Mouse (Mus musculus) right cerebral cortex, adult 18-20 months (tissue): ENCODE measurements around the gene Mxi1.
"Not testable (repeated sequence)": the region's sequence is repeated elsewhere in the genome, so short reads cannot be mapped to it uniquely, and the experiment has no call there.

Experiments
- DNase-seq: peaks from one replicate; pipeline ENCODE4 v3.0.0; 2022; ENCODE audit warnings: mixed read lengths

Mxi1 gene

DNA sequence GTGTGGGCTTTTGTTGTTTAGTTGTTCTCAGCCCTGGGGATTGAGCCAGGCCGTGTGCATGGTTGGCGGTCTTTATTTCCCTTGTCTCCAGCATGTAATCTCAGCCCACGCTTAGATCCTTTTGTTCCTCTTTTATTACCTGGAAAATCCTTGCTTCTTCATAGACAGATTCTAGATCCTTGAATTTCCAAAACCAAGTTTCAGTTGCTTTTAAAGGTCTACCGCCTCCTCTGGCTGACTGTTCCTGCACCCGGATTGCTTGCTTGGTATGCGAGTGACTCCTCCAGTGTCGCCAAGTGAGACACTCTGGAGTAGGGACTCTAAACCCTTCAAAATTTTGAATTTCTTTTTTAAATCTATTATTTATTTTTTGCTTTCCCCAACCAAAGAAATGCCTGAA is 56.6 kb downstream of the Mxi1 start:
- no peak for DNase-seq

GRCm38 (mm10) chr19:53369469-53370043 is 59.2 kb downstream of the Mxi1 start:
- peak; percentile 83 for DNase-seq

DNA sequence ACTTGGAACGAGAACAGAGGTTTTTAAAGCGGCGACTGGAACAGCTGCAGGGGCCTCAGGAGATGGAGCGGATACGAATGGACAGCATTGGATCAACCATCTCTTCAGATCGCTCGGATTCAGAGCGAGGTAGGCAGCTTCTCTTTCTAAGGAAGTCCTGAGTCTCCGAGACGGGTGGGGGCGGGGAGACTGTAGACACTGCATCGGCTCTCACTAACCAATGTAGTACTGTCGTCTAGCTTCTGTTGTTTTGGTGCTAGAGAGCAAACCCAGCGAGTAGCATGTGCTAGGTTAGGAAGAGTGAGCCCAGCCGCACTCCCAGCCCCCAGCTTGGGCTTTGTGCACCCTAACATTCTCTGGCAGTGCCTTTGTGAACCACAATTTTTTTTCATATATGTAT is 59.9 kb downstream of the Mxi1 start:
- no peak for DNase-seq

DNA sequence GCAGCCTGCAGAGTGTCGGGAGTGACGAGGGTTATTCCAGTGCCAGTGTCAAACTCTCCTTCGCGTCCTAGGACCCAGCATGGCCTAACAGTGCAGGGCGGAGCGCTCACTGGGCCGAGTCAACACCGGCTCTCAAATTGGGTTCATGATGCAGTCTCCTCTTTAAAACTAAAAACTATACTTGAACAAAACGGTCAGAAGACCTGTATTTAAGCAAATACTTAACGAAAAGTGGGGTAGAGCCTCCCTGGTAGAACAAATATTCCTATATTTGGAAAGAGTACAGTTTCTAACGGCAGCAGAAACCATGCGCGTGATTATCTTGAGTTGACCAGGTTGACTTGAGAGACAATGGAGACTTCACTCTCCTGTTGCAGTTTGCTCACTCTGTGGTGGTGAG is 61.3 kb downstream of the Mxi1 start, which contains the start of gene Gm10197:
TSS of gene Gm10197 (minus strand) at position 101 of the 400 bp plus-strand sequence.
- no peak for DNase-seq

GRCm38 (mm10) chr19:53373570-53373969 is 63.3 kb downstream of the Mxi1 start:
- no peak for DNase-seq

DNA sequence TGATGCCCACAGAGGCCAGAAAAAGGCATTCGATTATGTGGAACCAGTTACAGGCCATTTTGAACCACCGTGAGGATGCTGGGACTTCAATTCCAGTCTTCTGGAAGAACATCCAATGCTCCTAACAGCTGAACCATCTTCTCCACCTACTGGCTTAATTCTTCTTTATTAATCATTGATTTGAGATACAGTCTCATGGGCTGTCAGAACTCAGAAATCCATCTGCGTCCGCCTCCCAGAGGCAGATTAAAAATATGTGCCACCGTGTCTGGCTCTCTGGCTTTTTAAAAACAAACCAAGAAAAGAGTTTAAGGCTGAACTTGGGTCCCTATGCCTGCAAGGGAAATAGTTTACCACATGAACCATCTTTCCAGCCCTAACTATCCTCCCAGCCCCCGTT is 65.0 kb downstream of the Mxi1 start:
- DNase-seq = no peak

DNA sequence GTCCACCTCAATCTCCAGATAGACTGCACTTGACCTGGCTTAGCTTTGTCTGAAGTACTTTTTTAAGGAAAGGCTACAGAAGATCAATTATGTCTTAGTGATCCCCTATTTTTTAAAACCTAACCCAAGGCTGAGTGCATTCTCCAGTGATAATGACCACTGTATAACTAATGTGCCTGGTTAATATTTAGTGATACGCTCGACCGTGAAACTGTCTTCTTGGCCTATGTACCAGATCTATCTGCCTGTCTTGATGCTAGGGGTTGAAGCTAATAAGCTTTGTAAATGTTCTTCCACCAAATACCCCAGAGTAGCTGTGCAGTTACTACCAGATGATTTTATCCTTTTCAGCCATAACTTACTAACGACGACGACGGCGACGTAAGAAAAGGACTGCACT is 65.5 kb downstream of the Mxi1 start:
- DNase-seq = no peak

GRCm38 (mm10) chr19:53377652-53378051 is 67.3 kb downstream of the Mxi1 start:
- no peak for DNase-seq

GRCm38 (mm10) chr19:53378421-53378820 is 68.1 kb downstream of the Mxi1 start:
- DNase-seq = no peak

DNA sequence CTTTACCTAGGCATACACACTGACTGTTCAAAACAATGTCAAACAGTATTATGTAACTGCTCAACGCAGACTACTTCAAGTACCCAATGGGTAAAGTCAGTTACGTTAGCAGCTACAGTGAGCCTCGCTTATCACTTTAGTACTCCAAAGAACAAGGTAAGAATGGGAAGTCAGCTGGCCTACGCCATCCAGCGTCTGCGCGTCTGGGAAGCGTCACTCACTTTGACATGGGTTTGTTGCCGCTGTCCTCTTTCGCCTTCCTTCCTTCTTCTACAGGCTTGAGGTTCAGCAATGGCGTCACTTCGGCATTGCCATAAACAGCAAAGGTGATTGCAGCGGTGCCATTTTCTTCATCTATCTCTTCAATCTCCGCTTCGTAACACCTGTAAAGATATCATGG is 73.0 kb downstream of the Mxi1 start:
- DNase-seq = no peak

DNA sequence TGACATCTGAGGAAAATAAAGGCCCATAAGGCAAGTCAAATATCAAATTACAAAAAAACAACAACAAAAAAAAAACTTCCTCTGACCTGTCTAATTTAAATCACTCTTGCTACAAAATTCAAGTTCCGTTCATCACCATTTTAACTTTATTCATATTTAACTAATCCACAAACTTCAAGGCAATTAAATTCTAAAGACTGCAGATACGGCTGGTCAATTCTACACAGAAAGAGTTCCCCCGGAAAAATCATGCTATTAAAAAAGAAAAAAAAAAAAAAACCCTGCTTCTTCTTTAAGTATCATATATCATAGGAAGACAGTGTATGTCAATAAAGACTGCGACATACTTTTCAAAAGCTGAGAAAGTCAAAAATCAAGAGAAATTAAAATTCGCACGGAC is 79.1 kb downstream of the Mxi1 start:
- DNase-seq = no peak

- no peak for DNase-seq
Observed at GRCm38 (mm10) chr19:53389851-53390431, 79.6 kb downstream of the Mxi1 start.

- peak; percentile 100 for DNase-seq
Observed at GRCm38 (mm10) chr19:53390495-53391007, 80.2 kb downstream of the Mxi1 start, which contains the start of gene Smndc1. TSS of gene Smndc1 (minus strand) at chr19:53390578.

- no peak for DNase-seq
Observed at GRCm38 (mm10) chr19:53391386-53391785, 81.1 kb downstream of the Mxi1 start.

DNA sequence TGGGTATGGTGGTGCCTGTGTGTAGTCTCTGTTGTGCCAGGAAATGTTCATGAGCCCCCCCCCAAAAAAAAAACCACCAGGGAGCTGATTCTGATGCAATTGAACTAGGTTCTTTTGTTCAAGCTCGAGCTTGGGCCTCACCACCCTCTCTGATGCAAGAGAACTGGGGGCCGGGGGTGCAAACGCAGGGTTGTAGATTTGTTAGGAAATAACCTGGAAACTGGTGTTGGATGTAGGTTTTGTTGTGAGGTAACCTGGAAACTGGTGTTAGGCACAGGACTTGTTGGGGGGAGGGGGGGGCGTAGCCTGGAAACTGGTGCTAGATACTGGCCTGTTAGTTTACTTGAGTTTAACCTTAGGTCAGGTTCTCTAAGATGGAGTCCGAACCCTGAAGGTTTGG is 81.5 kb downstream of the Mxi1 start:
- no peak for DNase-seq

GRCm38 (mm10) chr19:53392781-53393343 is 82.5 kb downstream of the Mxi1 start:
- DNase-seq = no peak

- no peak for DNase-seq
Observed at GRCm38 (mm10) chr19:53393646-53394045, 83.3 kb downstream of the Mxi1 start.

DNA sequence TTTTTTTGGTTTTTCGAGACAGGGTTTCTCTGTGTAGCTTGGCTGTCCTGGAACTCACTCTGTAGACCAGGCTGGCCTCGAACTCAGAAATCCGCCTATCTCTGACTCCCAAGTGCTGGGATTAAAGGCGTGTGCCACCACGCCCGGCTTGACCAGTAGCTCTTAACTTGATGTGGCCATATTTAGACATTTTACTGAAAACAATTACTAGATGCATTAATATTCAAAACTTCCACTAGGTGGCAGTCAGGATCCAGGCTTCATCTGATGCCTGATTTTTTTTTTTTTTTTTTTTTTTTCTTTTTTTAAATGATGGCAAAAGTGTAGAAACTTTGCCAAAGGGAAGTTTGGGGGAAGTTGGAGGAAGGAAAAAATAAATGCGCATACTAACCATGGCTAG is 84.2 kb downstream of the Mxi1 start:
- no peak for DNase-seq

DNA sequence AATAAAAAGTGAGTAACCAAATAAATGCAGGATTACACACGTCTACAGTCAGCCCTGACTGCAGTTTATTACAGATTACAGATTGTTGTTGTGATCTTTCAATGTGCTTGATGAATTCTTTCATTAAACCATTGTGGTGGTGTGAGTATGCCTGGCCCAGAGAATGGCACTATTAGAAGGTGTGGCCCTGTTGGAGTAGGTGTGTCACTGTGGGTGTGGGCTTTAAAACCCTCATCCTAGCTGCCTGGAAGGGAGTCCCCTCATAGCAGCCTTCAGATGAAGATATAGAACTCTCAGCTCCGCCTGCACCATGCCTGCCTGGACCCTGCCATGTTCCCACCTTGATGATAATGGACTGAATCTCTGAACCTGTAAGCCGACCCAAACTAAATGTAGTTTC is 84.6 kb downstream of the Mxi1 start:
- DNase-seq = not testable (repeated sequence)

DNA sequence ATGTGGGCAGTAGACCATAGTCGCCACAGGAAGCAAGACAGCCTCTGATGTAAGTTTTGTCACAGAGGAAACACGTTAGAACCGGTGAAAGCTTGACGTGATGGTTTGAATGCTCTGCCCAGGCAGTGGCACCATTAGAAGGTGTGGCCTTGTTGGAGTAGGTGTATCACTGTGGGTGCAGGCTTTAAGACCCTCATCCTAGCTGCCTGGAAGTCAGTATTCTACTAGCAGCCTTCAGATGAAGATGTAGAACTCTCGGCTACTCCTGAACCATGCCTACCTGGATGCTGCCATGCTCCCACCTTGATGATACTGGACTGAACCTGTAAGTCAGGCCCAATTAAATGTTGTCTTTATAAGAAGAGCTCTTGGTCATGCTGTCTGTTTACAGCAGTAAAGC is 85.5 kb downstream of the Mxi1 start:
- not testable (repeated sequence) for DNase-seq

- no peak for DNase-seq
Observed at GRCm38 (mm10) chr19:53397451-53398233, 87.3 kb downstream of the Mxi1 start.

DNA sequence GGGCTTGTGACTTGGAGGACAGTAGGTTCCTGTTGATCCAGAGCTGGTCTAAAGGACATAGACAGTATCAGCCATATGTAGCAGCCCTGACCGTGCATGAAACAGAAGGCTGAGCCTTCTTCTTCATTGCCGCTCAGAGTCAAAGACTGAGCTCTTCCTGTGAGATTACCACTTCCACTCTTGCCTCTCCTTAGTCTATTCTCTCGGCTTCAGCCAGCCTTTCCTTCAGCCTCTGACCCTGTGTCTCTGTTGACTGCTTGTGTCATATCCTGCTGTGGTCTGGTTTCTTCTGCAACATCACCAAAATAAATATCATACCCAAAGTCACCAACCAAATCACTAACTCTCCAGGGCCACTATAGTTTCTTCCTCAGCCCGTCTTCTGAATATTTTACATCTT is 88.9 kb downstream of the Mxi1 start:
- DNase-seq = no peak

DNA sequence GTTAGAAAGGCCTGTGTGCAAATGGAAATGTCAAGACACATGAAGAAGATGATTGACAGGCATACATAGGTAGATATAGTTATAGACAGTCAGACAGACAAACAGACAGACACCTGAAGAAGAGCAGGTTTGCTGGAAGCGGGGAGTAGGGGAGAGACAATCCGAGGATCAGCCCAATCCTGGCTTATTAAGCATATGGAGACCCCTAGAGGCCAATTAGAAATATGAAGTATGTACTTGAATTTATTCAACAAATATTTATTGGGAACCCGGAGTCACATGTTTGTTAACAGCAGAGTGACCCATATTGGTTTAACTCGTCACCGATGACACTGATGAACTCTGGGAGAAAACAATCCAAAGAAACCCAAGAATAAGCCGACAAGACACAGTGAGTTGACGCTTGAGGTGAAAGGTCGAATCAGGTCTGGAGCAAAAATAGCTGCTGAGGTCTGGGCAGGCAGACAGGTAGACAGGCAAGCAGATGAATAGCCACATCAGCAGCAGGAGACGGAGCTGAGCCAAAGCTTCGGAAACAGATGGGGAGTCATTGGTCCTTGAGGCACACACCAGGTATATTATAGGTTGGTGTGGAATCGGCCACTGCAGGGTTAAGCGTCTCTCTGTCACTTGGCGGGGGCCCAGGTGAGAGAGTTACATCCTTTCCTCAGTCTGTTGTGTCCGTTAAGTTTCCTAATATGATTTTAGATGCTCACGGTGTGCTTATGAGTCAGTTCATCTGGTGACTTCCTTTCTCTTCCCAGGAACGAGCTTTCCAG is 90.2 kb downstream of the Mxi1 start:
- no peak for DNase-seq
